Mouse (Mus musculus): ENCODE data around the gene Hdac8.

DNA sequence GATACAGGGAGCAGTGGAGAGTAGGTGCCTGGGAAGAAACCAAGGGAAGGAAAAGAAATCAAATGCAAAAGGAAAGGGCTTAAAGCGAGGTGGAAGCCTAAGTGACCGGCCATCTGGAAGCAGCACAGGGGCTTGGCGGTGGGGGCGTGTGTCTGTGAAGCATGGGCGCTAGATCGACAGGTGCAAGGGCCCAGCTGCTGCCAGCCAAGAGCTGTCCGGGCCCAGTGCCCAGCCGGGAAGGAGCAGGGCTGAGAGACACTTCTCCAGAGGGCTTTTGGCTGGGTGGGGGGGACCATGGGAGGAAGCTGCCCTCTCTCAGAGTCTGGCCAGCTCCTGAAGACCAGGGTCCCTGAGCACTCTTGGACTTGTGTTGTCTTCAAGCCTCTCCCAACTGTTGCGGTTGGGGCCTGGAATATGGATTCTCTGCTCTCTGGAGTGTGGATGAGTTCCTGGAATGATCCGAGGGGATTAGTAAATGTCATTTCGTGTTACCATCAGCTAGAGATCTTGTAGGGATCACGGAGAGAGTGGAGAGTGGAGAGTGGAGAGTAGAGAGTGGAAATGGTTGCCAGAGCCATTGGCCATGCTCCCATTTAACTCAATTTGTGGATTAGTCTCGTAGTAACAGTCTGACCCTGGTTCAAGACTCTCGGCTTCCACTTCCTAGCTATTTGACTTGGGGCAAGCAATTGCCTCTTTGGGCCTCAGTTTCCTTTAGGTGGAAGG, 242.4 kb downstream of the Hdac8 start:
- no peak for TF ChIP-seq CTCF (conservative IDR thresholded peaks at IDR 0.05; ENCODE audit: insufficient read depth, insufficient read length, low read depth, low read length)
- no peak for TF ChIP-seq POLR2A (IDR thresholded peaks at IDR 0.05; ENCODE audit: low read depth, low read length)

All from kidney, adult 2 months (tissue).